Mouse (Mus musculus): ENCODE data around the gene Oscp1. TPM values are rescaled to one million over a fixed set of nuclear protein-coding genes. Genes with fewer than 3 reads are reported as not detected.

Oscp1 gene
- polyA plus RNA-seq, 1 experiment = not detected

- Histone ChIP-seq H3K4me1 (ENCODE audit: control insufficient read depth, insufficient read depth, low read length) (peaks cover 41% of the 10 kb centered on the region), H3K4me3 (ENCODE audit: insufficient read depth, low read depth, low read length) (peak overlapping the region; percentile 14; the same call in 1 of the 2 replicates), H3K27ac (ENCODE audit: insufficient read depth, low read depth, low read length) (no peak overlapping the region)
- TF ChIP-seq CTCF (IDR thresholded peaks at IDR 0.05; ENCODE audit: insufficient read depth, low read depth, low read length) (no peak), POLR2A (IDR thresholded peaks at IDR 0.05; ENCODE audit: insufficient read depth, low read depth, low read length) (no peak)
- WGBS = 27% methylated on average over 7 of the region's 7 CpGs
These were observed 46.9 kb downstream of the Oscp1 start for GRCm38 (mm10) chr4:126105131-126105783.

- Histone ChIP-seq H3K4me3 (ENCODE audit: insufficient read depth, low read depth, low read length) (no peak overlapping the region), H3K4me1 (ENCODE audit: control insufficient read depth, insufficient read depth, low read length) (peaks cover 40% of the 10 kb centered on the region), H3K27ac (ENCODE audit: insufficient read depth, low read depth, low read length) (peak overlapping the region; percentile 62; the same call in 1 of the 2 replicates)
- TF ChIP-seq CTCF (IDR thresholded peaks at IDR 0.05; ENCODE audit: insufficient read depth, low read depth, low read length) (no peak), POLR2A (IDR thresholded peaks at IDR 0.05; ENCODE audit: insufficient read depth, low read depth, low read length) (no peak)
- WGBS = 38% methylated on average over 8 of the region's 8 CpGs
These were observed 49.8 kb downstream of the Oscp1 start for GRCm38 (mm10) chr4:126108061-126108740.

GRCm38 (mm10) chr4:126109613-126110373 is 51.4 kb downstream of the Oscp1 start:
- Histone ChIP-seq H3K27ac (ENCODE audit: insufficient read depth, low read depth, low read length) (peak overlapping the region; percentile 95), H3K4me1 (ENCODE audit: control insufficient read depth, insufficient read depth, low read length) (peaks cover 43% of the 10 kb centered on the region), H3K4me3 (ENCODE audit: insufficient read depth, low read depth, low read length) (no peak overlapping the region)
- WGBS = 35% methylated on average over 10 of the region's 10 CpGs
- TF ChIP-seq CTCF (IDR thresholded peaks at IDR 0.05; ENCODE audit: insufficient read depth, low read depth, low read length) (no peak), POLR2A (IDR thresholded peaks at IDR 0.05; ENCODE audit: insufficient read depth, low read depth, low read length) (no peak)

- 2% methylated on average over 12 of the region's 12 CpGs for WGBS
- Histone ChIP-seq H3K4me1 (ENCODE audit: control insufficient read depth, insufficient read depth, low read length) (peaks cover 46% of the 10 kb centered on the region), H3K4me3 (ENCODE audit: insufficient read depth, low read depth, low read length) (no peak overlapping the region), H3K27ac (ENCODE audit: insufficient read depth, low read depth, low read length) (peak overlapping the region; percentile 95)
- TF ChIP-seq POLR2A (IDR thresholded peaks at IDR 0.05; ENCODE audit: insufficient read depth, low read depth, low read length) (0 out of 2 replicates have a peak, but pooled peaks have one; percentile 19), CTCF (IDR thresholded peaks at IDR 0.05; ENCODE audit: insufficient read depth, low read depth, low read length) (peak; percentile 9; the same call in 1 of the 2 replicates)
These were observed 52.2 kb downstream of the Oscp1 start for GRCm38 (mm10) chr4:126110374-126111152.

GRCm38 (mm10) chr4:126111153-126111549 is 52.8 kb downstream of the Oscp1 start:
- Histone ChIP-seq H3K4me1 (ENCODE audit: control insufficient read depth, insufficient read depth, low read length) (peaks cover 50% of the 10 kb centered on the region), H3K4me3 (ENCODE audit: insufficient read depth, low read depth, low read length) (no peak overlapping the region), H3K27ac (ENCODE audit: insufficient read depth, low read depth, low read length) (peak overlapping the region; percentile 95)
- WGBS = 18% methylated on average over 7 of the region's 7 CpGs
- TF ChIP-seq CTCF (IDR thresholded peaks at IDR 0.05; ENCODE audit: insufficient read depth, low read depth, low read length) (no peak), POLR2A (IDR thresholded peaks at IDR 0.05; ENCODE audit: insufficient read depth, low read depth, low read length) (no peak)

GRCm38 (mm10) chr4:126113243-126113642 is 54.9 kb downstream of the Oscp1 start:
- WGBS = 27% methylated on average over 4 of the region's 4 CpGs
- no peak for TF ChIP-seq CTCF (IDR thresholded peaks at IDR 0.05; ENCODE audit: insufficient read depth, low read depth, low read length)
- TF ChIP-seq POLR2A (IDR thresholded peaks at IDR 0.05; ENCODE audit: insufficient read depth, low read depth, low read length) = no peak
- Histone ChIP-seq H3K4me1 (ENCODE audit: control insufficient read depth, insufficient read depth, low read length) (peaks cover 46% of the 10 kb centered on the region), H3K27ac (ENCODE audit: insufficient read depth, low read depth, low read length) (no peak overlapping the region), H3K4me3 (ENCODE audit: insufficient read depth, low read depth, low read length) (no peak overlapping the region)

GRCm38 (mm10) chr4:126113943-126114342 is 55.6 kb downstream of the Oscp1 start:
- 19% methylated on average over 6 of the region's 6 CpGs for WGBS
- Histone ChIP-seq H3K4me1 (ENCODE audit: control insufficient read depth, insufficient read depth, low read length) (peaks cover 48% of the 10 kb centered on the region), H3K27ac (ENCODE audit: insufficient read depth, low read depth, low read length) (0 out of 2 replicates have a peak overlapping the region, but pooled peaks have one; percentile 16), H3K4me3 (ENCODE audit: insufficient read depth, low read depth, low read length) (no peak overlapping the region)
- no peak for TF ChIP-seq POLR2A (IDR thresholded peaks at IDR 0.05; ENCODE audit: insufficient read depth, low read depth, low read length)
- peak; percentile 29; the same call in 1 of the 2 replicates for TF ChIP-seq CTCF (IDR thresholded peaks at IDR 0.05; ENCODE audit: insufficient read depth, low read depth, low read length)

- no peak overlapping the region for H3K4me3 ChIP-seq (ENCODE audit: insufficient read depth, low read depth, low read length)
- H3K4me1 ChIP-seq (ENCODE audit: control insufficient read depth, insufficient read depth, low read length) = peaks cover 39% of the 10 kb centered on the region
- 88% methylated on average over 9 of the region's 9 CpGs for WGBS
- TF ChIP-seq POLR2A (IDR thresholded peaks at IDR 0.05; ENCODE audit: insufficient read depth, low read depth, low read length) = no peak
- no peak for TF ChIP-seq CTCF (IDR thresholded peaks at IDR 0.05; ENCODE audit: insufficient read depth, low read depth, low read length)
- no peak overlapping the region for H3K27ac ChIP-seq (ENCODE audit: insufficient read depth, low read depth, low read length)
These were observed 57.0 kb downstream of the Oscp1 start for GRCm38 (mm10) chr4:126115411-126115810.

Measured in olfactory bulb, adult 2 months (tissue).